Mouse (Mus musculus): ENCODE measurements around the gene R3hdm2. TPM values are rescaled to one million over a fixed set of nuclear protein-coding genes. Genes with fewer than 3 reads are reported as not detected.

Gene R3hdm2
- polyA plus RNA-seq, 1 experiment from 2014 or later = 36.3 TPM

GRCm38 (mm10) chr10:127509837-127510701, 129.9 kb downstream of the R3hdm2 start:
- ATAC-seq (ENCODE audit: insufficient number of reproducible peaks, insufficient read depth, low FRiP score, low read depth) = no peak
- Histone ChIP-seq H3K36me3 (ENCODE audit: control insufficient read depth, insufficient read depth, low read length) (peaks cover 6% of the 10 kb centered on the region; the same call in 1 of the 2 replicates), H3K27ac (replicated peaks in 1 of 2; ENCODE audit: control insufficient read depth in 1 of 2, insufficient read depth in 1 of 2, low read depth in 2 of 2, low read length in 2 of 2) (no peak overlapping the region), H3K4me2 (ENCODE audit: low read length) (peak overlapping the region; percentile 77), H3K9me3 (ENCODE audit: control insufficient read depth, low read length) (no peaks in the 10 kb centered on the region), H3K9ac (ENCODE audit: low read length) (no peak overlapping the region), H3K27me3 (ENCODE audit: control insufficient read depth, insufficient read depth, low read length) (peaks cover 78% of the 10 kb centered on the region), H3K4me1 (ENCODE audit: control insufficient read depth in 2 of 2, insufficient read depth in 2 of 2, low read length in 2 of 2) (peaks cover 27 to 40% of the 10 kb centered on the region in 2 experiments), H3K4me3 (ENCODE audit: control insufficient read depth in 1 of 2, insufficient read depth in 1 of 2, low read depth in 1 of 2, low read length in 2 of 2) (no peak overlapping the region)
- 14% methylated on average over 17 of the region's 17 CpGs for WGBS

- peak overlapping the region; percentile 49 to 52; a peak in 3 of 4 replicates for H3K4me3 ChIP-seq (ENCODE audit: control insufficient read depth in 1 of 2, insufficient read depth in 1 of 2, low read depth in 1 of 2, low read length in 2 of 2)
- H3K4me1 ChIP-seq (ENCODE audit: control insufficient read depth in 2 of 2, insufficient read depth in 2 of 2, low read length in 2 of 2) = peaks cover 34 to 48% of the 10 kb centered on the region in 2 experiments
- no peaks in the 10 kb centered on the region for H3K9me3 ChIP-seq (ENCODE audit: control insufficient read depth, low read length)
- peaks cover 3% of the 10 kb centered on the region; the same call in 1 of the 2 replicates for H3K36me3 ChIP-seq (ENCODE audit: control insufficient read depth, insufficient read depth, low read length)
- WGBS = 11% methylated on average over 11 of the region's 11 CpGs
- peak overlapping the region; percentile 67; the same call in 1 of the 2 replicates for H3K9ac ChIP-seq (ENCODE audit: low read length)
- peak overlapping the region; percentile 96 for H3K4me2 ChIP-seq (ENCODE audit: low read length)
- H3K27ac ChIP-seq (replicated peaks in 1 of 2; ENCODE audit: control insufficient read depth in 1 of 2, insufficient read depth in 1 of 2, low read depth in 2 of 2, low read length in 2 of 2) = no peak overlapping the region
- peaks cover 87% of the 10 kb centered on the region for H3K27me3 ChIP-seq (ENCODE audit: control insufficient read depth, insufficient read depth, low read length)
- ATAC-seq (ENCODE audit: insufficient number of reproducible peaks, insufficient read depth, low FRiP score, low read depth) = no peak
Observed at GRCm38 (mm10) chr10:127510895-127511617, 130.9 kb downstream of the R3hdm2 start.

GRCm38 (mm10) chr10:127511634-127512306, 131.6 kb downstream of the R3hdm2 start:
- H3K36me3 ChIP-seq (ENCODE audit: control insufficient read depth, insufficient read depth, low read length) = no peaks in the 10 kb centered on the region
- H3K27me3 ChIP-seq (ENCODE audit: control insufficient read depth, insufficient read depth, low read length) = peaks cover 88% of the 10 kb centered on the region
- peak overlapping the region; percentile 49 to 52 for H3K4me3 ChIP-seq (ENCODE audit: control insufficient read depth in 1 of 2, insufficient read depth in 1 of 2, low read depth in 1 of 2, low read length in 2 of 2)
- no peaks in the 10 kb centered on the region for H3K9me3 ChIP-seq (ENCODE audit: control insufficient read depth, low read length)
- peak overlapping the region; percentile 67 for H3K9ac ChIP-seq (ENCODE audit: low read length)
- under 1% methylated on average over 46 of the region's 46 CpGs for WGBS
- H3K4me1 ChIP-seq (ENCODE audit: control insufficient read depth in 2 of 2, insufficient read depth in 2 of 2, low read length in 2 of 2) = peaks cover 41 to 55% of the 10 kb centered on the region in 2 experiments
- H3K27ac ChIP-seq (replicated peaks in 1 of 2; ENCODE audit: control insufficient read depth in 1 of 2, insufficient read depth in 1 of 2, low read depth in 2 of 2, low read length in 2 of 2) = no peak overlapping the region
- ATAC-seq (ENCODE audit: insufficient number of reproducible peaks, insufficient read depth, low FRiP score, low read depth) = no peak
- H3K4me2 ChIP-seq (ENCODE audit: low read length) = peak overlapping the region; percentile 96

GRCm38 (mm10) chr10:127512307-127512666, 132.2 kb downstream of the R3hdm2 start:
- 6% methylated on average over 7 of the region's 7 CpGs for WGBS
- peaks cover 46 to 59% of the 10 kb centered on the region in 2 experiments for H3K4me1 ChIP-seq (ENCODE audit: control insufficient read depth in 2 of 2, insufficient read depth in 2 of 2, low read length in 2 of 2)
- no peak overlapping the region for H3K27ac ChIP-seq (replicated peaks in 1 of 2; ENCODE audit: control insufficient read depth in 1 of 2, insufficient read depth in 1 of 2, low read depth in 2 of 2, low read length in 2 of 2)
- H3K36me3 ChIP-seq (ENCODE audit: control insufficient read depth, insufficient read depth, low read length) = peaks cover 2% of the 10 kb centered on the region
- H3K4me2 ChIP-seq (ENCODE audit: low read length) = peak overlapping the region; percentile 96
- H3K9ac ChIP-seq (ENCODE audit: low read length) = peak overlapping the region; percentile 67
- ATAC-seq (ENCODE audit: insufficient number of reproducible peaks, insufficient read depth, low FRiP score, low read depth) = no peak
- peaks cover 82% of the 10 kb centered on the region for H3K27me3 ChIP-seq (ENCODE audit: control insufficient read depth, insufficient read depth, low read length)
- peak overlapping the region; percentile 49 to 52 for H3K4me3 ChIP-seq (ENCODE audit: control insufficient read depth in 1 of 2, insufficient read depth in 1 of 2, low read depth in 1 of 2, low read length in 2 of 2)
- H3K9me3 ChIP-seq (ENCODE audit: control insufficient read depth, low read length) = no peaks in the 10 kb centered on the region

- H3K27me3 ChIP-seq (ENCODE audit: control insufficient read depth, insufficient read depth, low read length) = peaks cover 79% of the 10 kb centered on the region
- peak overlapping the region; percentile 17 to 22 for H3K4me3 ChIP-seq (ENCODE audit: control insufficient read depth in 1 of 2, insufficient read depth in 1 of 2, low read depth in 1 of 2, low read length in 2 of 2)
- WGBS = under 1% methylated on average over 27 of the region's 27 CpGs
- ATAC-seq (ENCODE audit: insufficient number of reproducible peaks, insufficient read depth, low FRiP score, low read depth) = peak; percentile 28; the same call in 1 of the 2 replicates
- peak overlapping the region; percentile 14; the same call in 1 of the 2 replicates for H3K9ac ChIP-seq (ENCODE audit: low read length)
- H3K36me3 ChIP-seq (ENCODE audit: control insufficient read depth, insufficient read depth, low read length) = peaks cover 7% of the 10 kb centered on the region
- H3K27ac ChIP-seq (replicated peaks in 1 of 2; ENCODE audit: control insufficient read depth in 1 of 2, insufficient read depth in 1 of 2, low read depth in 2 of 2, low read length in 2 of 2) = no peak overlapping the region
- H3K9me3 ChIP-seq (ENCODE audit: control insufficient read depth, low read length) = no peaks in the 10 kb centered on the region
- H3K4me2 ChIP-seq (ENCODE audit: low read length) = peak overlapping the region; percentile 96
- H3K4me1 ChIP-seq (ENCODE audit: control insufficient read depth in 2 of 2, insufficient read depth in 2 of 2, low read length in 2 of 2) = peaks cover 46 to 59% of the 10 kb centered on the region in 2 experiments
Observed at GRCm38 (mm10) chr10:127512813-127513212, 132.7 kb downstream of the R3hdm2 start.

GRCm38 (mm10) chr10:127513501-127514091, 133.5 kb downstream of the R3hdm2 start:
- peaks cover 71% of the 10 kb centered on the region for H3K27me3 ChIP-seq (ENCODE audit: control insufficient read depth, insufficient read depth, low read length)
- H3K27ac ChIP-seq (replicated peaks in 1 of 2; ENCODE audit: control insufficient read depth in 1 of 2, insufficient read depth in 1 of 2, low read depth in 2 of 2, low read length in 2 of 2) = no peak overlapping the region
- ATAC-seq (ENCODE audit: insufficient number of reproducible peaks, insufficient read depth, low FRiP score, low read depth) = no peak
- peaks cover 15% of the 10 kb centered on the region for H3K36me3 ChIP-seq (ENCODE audit: control insufficient read depth, insufficient read depth, low read length)
- H3K4me2 ChIP-seq (ENCODE audit: low read length) = peak overlapping the region; percentile 96
- peak overlapping the region; percentile 17 to 22; a peak in 3 of 4 replicates for H3K4me3 ChIP-seq (ENCODE audit: control insufficient read depth in 1 of 2, insufficient read depth in 1 of 2, low read depth in 1 of 2, low read length in 2 of 2)
- H3K9me3 ChIP-seq (ENCODE audit: control insufficient read depth, low read length) = no peaks in the 10 kb centered on the region
- H3K9ac ChIP-seq (ENCODE audit: low read length) = peak overlapping the region; percentile 14; the same call in 1 of the 2 replicates
- peaks cover 44 to 57% of the 10 kb centered on the region in 2 experiments for H3K4me1 ChIP-seq (ENCODE audit: control insufficient read depth in 2 of 2, insufficient read depth in 2 of 2, low read length in 2 of 2)
- under 1% methylated on average over 16 of the region's 16 CpGs for WGBS

Data from heart, embryonic 14.5 days (tissue).